Mouse (Mus musculus) gastrocnemius, postnatal 4 days (tissue): ENCODE measurements around the gene Agbl5. TPM values are rescaled to one million over a fixed set of nuclear protein-coding genes. Genes with fewer than 3 reads are reported as not detected.

Experiments used
- DNase-seq, 2 experiments: peaks; one replicate each; pipeline ENCODE4 v3.0.0; 2021 to 2022; ENCODE audit warnings: low spot score in 2 of 2, mixed read lengths in 2 of 2
- total RNA-seq, 2 experiments: library from RNA; stranded (reverse); gene quantifications; 2 replicates each; pipeline ENCODE4 v1.2.3; 2021

Gene Agbl5
- total RNA-seq, 2 experiments from 2014 or later = 8.3 to 10.0 TPM

DNA sequence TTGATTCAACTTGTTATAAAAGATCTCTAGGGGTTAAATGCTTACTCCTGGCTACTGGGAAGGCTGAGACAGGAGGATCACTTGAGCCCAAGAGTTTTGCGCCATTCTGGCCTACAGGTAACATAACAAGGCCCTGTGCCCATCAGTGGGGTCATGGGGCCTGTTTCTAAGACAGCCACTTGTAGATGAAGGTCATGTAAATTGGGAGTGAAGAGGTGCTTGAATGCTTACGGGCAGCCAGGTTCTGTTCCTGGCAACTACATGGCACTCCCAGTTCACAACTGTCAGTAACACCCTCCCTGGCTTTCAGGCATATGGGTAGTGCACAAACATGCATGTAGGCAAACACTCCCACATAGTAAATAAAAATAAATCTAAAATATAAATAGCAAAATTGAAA lies 62.4 kb downstream of the Agbl5 start:
- no peak for DNase-seq

DNA sequence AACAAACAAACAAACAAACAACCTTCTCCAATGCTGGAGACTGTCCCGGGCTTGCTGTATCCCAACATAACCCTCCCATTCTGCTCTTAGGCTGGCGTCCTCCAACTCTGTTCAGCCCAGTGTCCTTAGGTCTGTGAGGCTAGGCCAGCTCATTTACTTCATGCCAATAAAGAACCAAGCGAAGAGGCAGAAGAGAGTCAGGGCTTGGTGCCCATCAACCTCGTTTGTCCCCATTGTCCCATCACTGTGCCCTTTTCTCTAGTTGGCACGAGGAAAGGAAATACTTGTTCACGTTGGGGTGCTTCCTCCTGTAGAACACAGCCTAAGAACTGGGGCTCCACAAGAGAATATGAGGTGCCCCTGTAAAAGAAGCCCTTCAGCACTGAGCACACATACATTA lies 63.2 kb downstream of the Agbl5 start:
- no peak for DNase-seq

DNA sequence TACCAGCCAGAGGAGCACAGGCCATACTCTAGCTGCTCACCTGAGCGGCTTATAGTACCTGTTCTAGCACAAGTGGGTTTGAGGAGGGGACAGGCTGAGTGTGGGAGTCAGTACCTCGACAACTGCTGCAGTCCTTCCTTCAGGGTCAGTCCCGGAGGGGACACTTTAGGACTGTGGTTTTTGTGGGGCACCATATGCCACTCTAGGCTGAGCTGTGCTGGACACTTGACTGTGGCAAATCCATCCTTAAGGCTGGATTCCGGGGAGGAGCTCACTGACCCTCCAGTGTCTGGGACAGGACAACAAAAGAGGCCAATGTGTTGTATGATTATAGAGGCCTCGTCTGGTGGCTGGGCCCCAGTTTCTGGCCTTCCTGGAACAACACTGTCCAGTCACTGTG lies 64.1 kb downstream of the Agbl5 start:
- no peak for DNase-seq

DNA sequence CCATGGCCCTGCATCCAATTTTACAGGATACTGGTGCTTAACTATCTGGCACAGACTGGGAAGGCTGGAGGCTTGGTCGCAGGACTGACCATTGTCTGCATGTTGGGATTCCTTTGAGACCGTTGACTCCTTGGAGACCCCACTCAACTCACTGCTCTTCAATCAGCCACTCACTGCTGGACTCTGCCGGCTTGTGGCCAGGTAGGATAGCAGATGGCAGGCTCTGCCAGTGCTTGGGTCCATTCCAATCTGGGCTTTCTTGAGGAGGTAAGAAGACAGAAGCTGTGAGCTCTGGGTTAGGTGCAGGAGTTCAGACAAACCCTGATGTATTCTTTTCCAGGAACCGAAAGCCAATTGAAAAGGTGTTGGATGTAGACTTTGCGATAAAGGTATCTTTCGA lies 65.6 kb downstream of the Agbl5 start:
- DNase-seq = no peak

DNA sequence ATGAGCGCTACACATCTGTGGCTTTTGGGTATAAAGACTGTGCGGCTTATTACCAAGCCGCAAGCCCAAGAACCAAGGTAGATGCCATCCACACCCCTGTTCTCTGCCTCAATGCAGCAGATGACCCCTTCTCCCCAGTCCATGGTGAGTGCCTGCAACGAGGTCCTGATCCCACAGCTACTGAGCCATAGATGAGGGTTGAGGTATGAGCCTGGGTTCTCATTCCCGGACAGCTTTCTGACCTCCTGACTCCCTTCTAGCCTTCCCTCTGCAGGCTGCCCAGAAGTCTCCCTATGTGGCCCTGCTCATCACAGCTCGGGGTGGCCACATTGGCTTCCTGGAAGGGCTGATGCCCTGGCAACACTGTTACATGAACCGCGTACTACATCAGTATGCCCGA lies 66.1 kb downstream of the Agbl5 start:
- no peak for DNase-seq

DNA sequence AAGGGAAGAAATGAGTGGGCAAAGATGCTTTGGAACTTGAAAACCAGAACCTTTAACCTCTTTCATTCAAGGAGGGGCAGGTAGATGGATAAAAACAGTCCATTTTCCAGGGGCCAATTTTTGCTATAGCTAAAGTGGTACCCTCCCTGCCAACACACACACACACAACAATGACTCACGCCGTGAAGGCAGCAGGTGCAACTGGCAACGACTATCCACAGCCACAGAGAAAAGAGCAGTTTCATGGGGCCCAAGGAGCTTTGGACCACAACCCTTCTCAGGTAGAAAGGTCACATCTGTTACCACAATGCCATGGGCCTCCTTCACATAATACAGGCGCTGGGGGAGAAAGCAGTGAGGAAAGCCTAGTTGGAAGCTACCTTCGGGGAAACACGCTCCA lies 67.3 kb downstream of the Agbl5 start:
- no peak for DNase-seq

Other genes with a start within 250 kb of the Agbl5 start
- 10 to 100 TPM; 15.6 to 15.9 TPM for gene Slc35f6, start 240.8 kb upstream of the Agbl5 start, total RNA-seq
- 10 to 100 TPM; 28.7 to 39.2 TPM for gene Cenpa, start 221.9 kb upstream of the Agbl5 start, total RNA-seq
- gene Dpysl5, start 177.1 kb upstream of the Agbl5 start, total RNA-seq = 1 to 10 TPM; 5.6 to 7.4 TPM
- gene Mapre3, start 74.1 kb upstream of the Agbl5 start, total RNA-seq = 10 to 100 TPM; 60.9 to 65.0 TPM
- 10 to 100 TPM; 56.9 to 58.3 TPM for gene Tmem214, start 20.7 kb upstream of the Agbl5 start, total RNA-seq
- 100 to 1,000 TPM; 171 to 194 TPM for gene Ost4, start 19.1 kb downstream of the Agbl5 start, total RNA-seq
- 100 to 1,000 TPM in 1 of 2 experiments, 10 to 100 TPM in 1; 86.8 to 104 TPM for gene Emilin1, start 24.7 kb downstream of the Agbl5 start, total RNA-seq
- gene Khk, start 32.7 kb downstream of the Agbl5 start, total RNA-seq = 10 to 100 TPM; 26.7 to 29.8 TPM
- 1 to 10 TPM; 9.5 to 10.0 TPM for gene Cgref1, start 56.9 kb downstream of the Agbl5 start, total RNA-seq
- gene Preb, start 71.7 kb downstream of the Agbl5 start, total RNA-seq = 10 to 100 TPM; 97.3 to 99.7 TPM
- gene Tcf23, start 80.0 kb downstream of the Agbl5 start, total RNA-seq = under 1 TPM in 1 of 2 experiments, not detected in 1; 0.10 TPM
- gene Atraid, start 159.6 kb downstream of the Agbl5 start, total RNA-seq = 100 to 1,000 TPM in 1 of 2 experiments, 10 to 100 TPM in 1; 92.4 to 102 TPM
- gene Slc5a6, start 160.2 kb downstream of the Agbl5 start, total RNA-seq = 10 to 100 TPM in 1 of 2 experiments, 1 to 10 TPM in 1; 8.2 to 13.8 TPM
- 10 to 100 TPM; 40.4 to 41.0 TPM for gene Cad, start 166.1 kb downstream of the Agbl5 start, total RNA-seq
- not detected for gene Dnajc5g, start 217.6 kb downstream of the Agbl5 start, total RNA-seq
- not detected for gene Slc30a3, start 219.5 kb downstream of the Agbl5 start, total RNA-seq
- gene Trim54, start 228.0 kb downstream of the Agbl5 start, total RNA-seq = 100 to 1,000 TPM; 139 to 160 TPM